Mouse (Mus musculus): ENCODE data around the gene Dnmt1.

- no peak for TF ChIP-seq POLR2A (IDR thresholded peaks at IDR 0.05; ENCODE audit: borderline replicate concordance, low read depth, low read length)
- no peak for TF ChIP-seq CTCF (IDR thresholded peaks at IDR 0.05; ENCODE audit: low read depth, low read length)
Measured at GRCm38 (mm10) chr9:20990861-20991260, 31.2 kb upstream of the Dnmt1 start.

Data from bone marrow macrophage, adult 2 months (primary cell).